Mouse (Mus musculus) lung, embryonic 16.5 days (tissue): ENCODE measurements around the gene Tbc1d2. TPM values are rescaled to one million over a fixed set of nuclear protein-coding genes. Genes with fewer than 3 reads are reported as not detected.
"Not testable (repeated sequence)": the region's sequence is repeated elsewhere in the genome, so short reads cannot be mapped to it uniquely, and the experiment has no call there.

ENCODE experiments used
- ATAC-seq: fragments of 200-750 bp; cut with Nextera tagmentation; 2 replicates; pipeline ENCODE4 v1.8.0; 2017; ENCODE audit warnings: low read depth, mild to moderate bottlenecking, moderate library complexity
- H3K27ac ChIP-seq: fragments of 300-500 bp; sonication (generic); 2 replicates; pipeline ENCODE4 v1.5.1; 2014; ENCODE audit warnings: mild to moderate bottlenecking, control low read depth, low read length
- H3K27me3 ChIP-seq: fragments of 300-500 bp; sonication (generic); 2 replicates; pipeline ENCODE4 v1.6.1; 2014; ENCODE audit warnings: low read depth, low read length, mixed read lengths; ENCODE audit not compliant: control insufficient read depth, insufficient read depth
- H3K36me3 ChIP-seq: fragments of 300-500 bp; sonication (generic); 2 replicates; pipeline ENCODE4 v1.6.1; 2014; ENCODE audit warnings: low read length; ENCODE audit not compliant: control insufficient read depth, insufficient read depth
- H3K4me1 ChIP-seq: fragments of 300-500 bp; sonication (generic); replicated peaks from 2 replicates; pipeline ENCODE4 v1.6.1; 2014; ENCODE audit warnings: low read length, mixed read lengths; ENCODE audit not compliant: control insufficient read depth, insufficient read depth
- H3K4me2 ChIP-seq: fragments of 300-500 bp; sonication (generic); 2 replicates; pipeline ENCODE4 v1.6.1; 2014; ENCODE audit warnings: low read depth, low read length, control low read depth
- H3K4me3 ChIP-seq: fragments of 300-500 bp; sonication (generic); 2 replicates; pipeline ENCODE4 v1.5.1; 2014; ENCODE audit warnings: mild to moderate bottlenecking, low read length, control low read depth
- H3K9ac ChIP-seq: fragments of 300-500 bp; sonication (generic); 2 replicates; pipeline ENCODE4 v1.6.1; 2014; ENCODE audit warnings: low read length, control low read depth
- H3K9me3 ChIP-seq: fragments of 300-500 bp; sonication (generic); 2 replicates; pipeline ENCODE4 v1.6.1; 2016; ENCODE audit warnings: low read length; ENCODE audit not compliant: control insufficient read depth
- WGBS: fragments of 180-500 bp; shearing (Covaris S2); extraction: QIAGEN DNeasy Blood & Tissue Kit; methylation state at CpG from one replicate; pipeline ENCODE4 v1.1.7; 2014; 5-methylcytosine and 5-hydroxymethylcytosine counted together
- polyA plus RNA-seq: library from polyadenylated mRNA; unstranded; fragments of >200 nt; fragmentation: Nextera tagmentation; extraction: Ambion mirVana; gene quantifications from 2 replicates; pipeline ENCODE4 v1.2.1, GENCODE M21; 2015

The Tbc1d2 gene
- polyA plus RNA-seq, 1 experiment from 2014 or later = 4.2 TPM

DNA sequence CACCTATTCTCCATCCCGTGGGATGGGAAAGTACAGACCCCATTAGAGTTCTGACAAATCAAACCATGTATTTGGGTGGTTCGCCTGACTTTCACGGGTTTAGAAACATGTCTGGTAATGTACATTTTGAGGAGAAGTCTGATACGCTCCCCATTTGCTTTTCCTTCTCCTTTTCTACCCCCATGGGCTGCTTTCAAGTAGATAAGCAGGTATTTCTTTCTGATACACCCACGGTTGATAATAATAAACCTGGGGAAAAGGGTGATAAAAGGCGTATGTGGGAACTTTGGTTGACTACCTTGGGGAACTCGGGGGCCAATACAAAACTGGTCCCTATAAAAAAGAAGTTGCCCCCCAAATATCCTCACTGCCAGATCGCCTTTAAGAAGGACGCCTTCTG lies 68.0 kb downstream of the Tbc1d2 start:
- H3K36me3 ChIP-seq, H3K4me2 ChIP-seq, H3K27ac ChIP-seq, H3K9ac ChIP-seq, H3K4me1 ChIP-seq, H3K27me3 ChIP-seq, H3K4me3 ChIP-seq, H3K9me3 ChIP-seq, ATAC-seq: not testable (repeated sequence)
- WGBS = 86% methylated on average over 9 of the region's 9 CpGs

DNA sequence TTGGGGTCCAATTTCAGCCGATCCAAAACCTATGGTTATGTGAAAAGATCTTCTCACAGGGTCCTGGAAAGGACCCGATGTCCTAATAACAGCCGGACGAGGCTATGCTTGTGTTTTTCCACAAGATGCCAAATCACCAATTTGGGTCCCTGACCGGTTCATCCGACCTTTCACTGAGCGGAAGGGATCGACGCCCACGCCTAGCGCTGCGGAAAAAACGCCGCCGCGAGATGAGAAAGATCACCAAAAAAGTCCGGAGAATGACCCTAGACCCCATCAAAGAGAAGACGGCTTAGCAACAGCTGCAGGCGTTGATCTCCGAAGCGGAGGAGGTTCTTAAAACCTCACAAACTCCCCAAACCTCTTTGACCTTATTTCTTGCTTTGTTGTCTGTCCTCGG lies 68.4 kb downstream of the Tbc1d2 start:
- H3K9ac ChIP-seq, ATAC-seq, H3K4me2 ChIP-seq, H3K9me3 ChIP-seq, H3K27me3 ChIP-seq, H3K36me3 ChIP-seq, H3K4me3 ChIP-seq, H3K27ac ChIP-seq, H3K4me1 ChIP-seq: not testable (repeated sequence)
- WGBS = 92% methylated on average over 22 of the region's 22 CpGs

DNA sequence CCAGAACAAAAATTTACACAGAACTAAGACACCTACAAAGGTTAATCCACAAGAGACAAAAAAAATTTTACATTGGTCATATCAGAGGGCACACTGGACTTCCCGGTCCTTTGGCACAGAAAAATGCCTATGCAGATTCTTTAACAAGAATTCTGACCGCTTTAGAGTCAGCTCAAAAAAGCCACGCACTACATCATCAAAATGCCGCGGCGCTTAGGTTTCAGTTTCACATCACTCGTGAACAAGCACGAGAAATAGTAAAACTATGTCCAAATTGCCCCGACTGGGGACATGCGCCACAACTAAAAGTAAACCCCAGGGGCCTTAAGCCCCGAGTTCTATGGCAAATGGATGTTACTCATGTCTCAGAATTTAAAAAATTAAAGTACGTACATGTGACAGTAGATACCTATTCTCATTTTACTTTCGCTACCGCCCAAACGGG lies 69.2 kb downstream of the Tbc1d2 start:
- not testable (repeated sequence) for H3K27me3 ChIP-seq, H3K4me3 ChIP-seq, H3K9ac ChIP-seq, H3K36me3 ChIP-seq, ATAC-seq, H3K9me3 ChIP-seq, H3K27ac ChIP-seq, H3K4me2 ChIP-seq, H3K4me1 ChIP-seq
- 91% methylated on average over 15 of the region's 15 CpGs for WGBS

DNA sequence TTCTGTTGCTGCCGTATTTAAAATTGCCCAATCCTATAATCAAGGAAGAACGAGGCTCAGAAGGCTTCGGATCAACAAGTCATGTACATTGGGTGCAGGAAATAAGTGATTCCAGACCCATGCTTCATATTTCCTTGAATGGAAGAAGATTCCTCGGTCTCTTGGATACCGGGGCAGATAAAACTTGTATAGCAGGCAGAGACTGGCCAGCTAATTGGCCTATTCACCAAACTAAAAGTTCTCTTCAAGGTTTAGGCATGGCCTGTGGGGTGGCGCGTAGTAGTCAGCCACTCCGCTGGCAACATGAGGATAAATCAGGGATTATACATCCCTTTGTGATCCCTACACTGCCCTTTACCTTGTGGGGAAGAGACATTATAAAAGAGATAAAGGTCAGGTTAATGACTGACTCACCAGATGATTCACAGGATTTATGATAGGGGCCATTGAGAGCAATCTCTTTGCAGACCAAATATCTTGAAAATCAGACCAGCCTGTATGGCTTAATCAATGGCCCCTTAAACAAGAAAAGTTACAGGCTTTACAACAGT lies 71.1 kb downstream of the Tbc1d2 start:
- not testable (repeated sequence) for H3K4me1 ChIP-seq, H3K9me3 ChIP-seq, H3K27ac ChIP-seq, H3K36me3 ChIP-seq, H3K4me3 ChIP-seq, H3K27me3 ChIP-seq, H3K4me2 ChIP-seq, ATAC-seq, H3K9ac ChIP-seq
- 89% methylated on average over 8 of the region's 8 CpGs for WGBS

DNA sequence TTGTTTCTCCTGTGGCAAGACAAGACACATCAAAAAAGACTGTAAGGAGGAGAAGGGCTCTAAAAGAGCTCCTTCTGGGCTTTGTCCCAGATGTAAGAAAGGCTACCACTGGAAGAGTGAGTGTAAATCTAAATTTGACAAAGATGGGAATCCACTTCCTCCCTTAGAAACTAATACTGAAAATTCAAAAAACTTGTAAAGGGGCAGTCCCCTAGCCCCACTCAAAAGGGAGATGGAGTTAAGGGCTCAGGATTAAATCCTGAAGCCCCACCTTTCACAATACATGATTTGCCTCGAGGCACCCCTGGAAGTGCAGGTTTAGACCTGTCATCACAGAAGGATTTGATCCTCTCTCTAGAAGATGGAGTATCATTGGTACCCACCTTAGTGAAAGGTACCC lies 71.8 kb downstream of the Tbc1d2 start:
- Histone ChIP-seq H3K27me3 (no peaks in the 10 kb centered on the region), H3K27ac (no peak overlapping the region), H3K4me1 (no peaks in the 10 kb centered on the region), H3K36me3 (no peaks in the 10 kb centered on the region), H3K9ac (no peak overlapping the region), H3K4me3 (no peak overlapping the region), H3K9me3 (peaks cover 10% of the 10 kb centered on the region), H3K4me2 (no peak overlapping the region)
- ATAC-seq = no peak
- 65% methylated on average over 1 of the region's 1 CpGs for WGBS

DNA sequence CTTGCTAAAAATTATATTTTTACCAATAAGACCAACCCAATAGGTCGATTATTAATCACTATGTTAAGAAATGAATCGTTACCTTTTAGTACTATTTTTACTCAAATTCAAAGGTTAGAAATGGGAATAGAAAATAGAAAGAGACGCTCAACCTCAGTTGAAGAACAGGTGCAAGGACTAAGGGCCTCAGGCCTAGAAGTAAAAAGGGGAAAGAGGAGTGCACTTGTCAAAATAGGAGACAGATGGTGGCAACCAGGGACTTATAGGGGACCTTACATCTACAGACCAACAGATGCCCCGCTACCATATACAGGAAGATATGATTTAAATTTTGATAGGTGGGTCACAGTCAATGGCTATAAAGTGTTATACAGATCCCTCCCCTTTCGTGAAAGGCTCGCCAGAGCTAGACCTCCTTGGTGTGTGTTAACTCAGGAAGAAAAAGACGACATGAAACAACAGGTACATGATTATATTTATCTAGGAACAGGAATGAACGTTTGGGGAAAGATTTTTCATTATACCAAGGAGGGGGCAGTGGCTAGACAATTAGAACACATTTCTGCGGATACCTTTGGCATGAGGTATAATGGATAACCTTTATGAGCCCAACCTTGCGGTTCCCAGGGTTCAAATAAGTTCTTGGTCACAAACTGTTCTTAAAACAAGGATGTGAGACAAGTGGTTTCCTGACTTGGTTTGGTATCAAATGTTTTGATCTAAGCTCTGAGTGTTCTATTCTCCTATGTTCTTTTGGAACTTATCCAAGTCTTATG lies 74.3 kb downstream of the Tbc1d2 start:
- not testable (repeated sequence) for H3K27ac ChIP-seq, ATAC-seq, H3K9me3 ChIP-seq, H3K36me3 ChIP-seq, H3K4me2 ChIP-seq, H3K27me3 ChIP-seq, H3K4me1 ChIP-seq, H3K4me3 ChIP-seq, H3K9ac ChIP-seq
- 85% methylated on average over 6 of the region's 10 CpGs for WGBS

DNA sequence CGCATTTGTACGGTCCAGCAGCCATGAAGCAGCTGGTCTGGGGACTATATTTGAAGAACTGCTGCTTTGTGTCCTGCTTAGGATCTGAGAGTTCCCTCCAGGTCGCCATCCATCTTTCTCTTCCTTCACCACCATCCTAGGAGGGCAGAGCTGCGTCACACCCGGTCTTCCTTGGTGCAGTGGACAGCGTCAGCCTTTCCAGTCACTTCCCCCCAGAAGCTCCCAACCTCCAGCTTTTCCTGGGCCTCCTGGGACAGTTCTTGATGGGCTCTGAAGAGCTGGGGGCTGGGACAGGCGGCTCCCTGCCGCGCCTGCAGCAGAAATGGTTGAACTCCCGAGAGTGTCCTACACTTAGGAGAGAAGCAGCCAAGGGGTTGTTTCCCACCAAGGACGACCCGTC lies 75.2 kb downstream of the Tbc1d2 start:
- no peaks in the 10 kb centered on the region for H3K4me1 ChIP-seq
- no peak overlapping the region for H3K27ac ChIP-seq
- no peak for ATAC-seq
- no peak overlapping the region for H3K4me2 ChIP-seq
- 54% methylated on average over 10 of the region's 12 CpGs for WGBS
- no peak overlapping the region for H3K4me3 ChIP-seq
- peaks cover 3% of the 10 kb centered on the region; the same call in 1 of the 2 replicates for H3K9me3 ChIP-seq
- H3K36me3 ChIP-seq = no peaks in the 10 kb centered on the region
- H3K9ac ChIP-seq = no peak overlapping the region
- H3K27me3 ChIP-seq = no peaks in the 10 kb centered on the region

DNA sequence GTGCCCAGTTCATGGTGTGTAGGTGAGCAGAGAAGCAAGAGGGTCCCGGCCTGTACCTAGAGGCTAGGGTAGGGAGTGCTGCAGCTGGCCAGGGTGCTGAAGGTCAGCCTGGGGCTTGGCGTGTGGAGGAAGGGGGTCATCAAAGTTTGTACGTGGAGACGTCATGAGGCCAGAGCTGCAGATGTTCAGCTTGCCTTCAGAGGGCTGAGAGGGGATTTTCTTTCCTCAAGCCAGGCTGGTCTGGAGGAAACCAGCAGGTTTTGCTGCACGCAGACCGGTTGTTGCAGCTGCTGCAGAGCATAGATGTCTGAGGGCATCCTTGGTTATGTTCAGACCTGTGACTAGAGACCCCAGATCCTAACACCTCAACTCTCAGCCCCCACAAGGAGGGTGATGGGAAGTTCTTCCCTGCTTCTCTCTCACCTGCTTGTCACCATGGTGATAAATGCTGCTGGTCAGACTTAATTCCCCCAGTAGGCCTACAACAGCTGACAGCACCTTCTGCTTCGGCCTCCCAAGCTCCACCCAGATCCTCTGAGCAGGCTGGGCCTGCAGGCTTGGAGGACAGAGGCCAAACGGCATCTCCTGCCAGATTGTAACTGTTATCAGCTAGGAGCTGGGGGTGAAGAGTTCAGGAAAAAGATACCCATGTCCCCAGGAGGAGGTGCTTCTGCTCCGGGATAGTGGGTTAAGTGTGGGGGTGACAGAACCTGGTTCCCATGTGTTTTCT lies 75.8 kb downstream of the Tbc1d2 start:
- no peaks in the 10 kb centered on the region for H3K27me3 ChIP-seq
- H3K9me3 ChIP-seq = peaks cover 3% of the 10 kb centered on the region; the same call in 1 of the 2 replicates
- no peak overlapping the region for H3K4me3 ChIP-seq
- no peaks in the 10 kb centered on the region for H3K36me3 ChIP-seq
- 28% methylated on average over 9 of the region's 9 CpGs for whole genome bisulfite sequencing
- H3K4me1 ChIP-seq = no peaks in the 10 kb centered on the region
- H3K9ac ChIP-seq = no peak overlapping the region
- no peak overlapping the region for H3K4me2 ChIP-seq
- H3K27ac ChIP-seq = no peak overlapping the region
- ATAC-seq = no peak

DNA sequence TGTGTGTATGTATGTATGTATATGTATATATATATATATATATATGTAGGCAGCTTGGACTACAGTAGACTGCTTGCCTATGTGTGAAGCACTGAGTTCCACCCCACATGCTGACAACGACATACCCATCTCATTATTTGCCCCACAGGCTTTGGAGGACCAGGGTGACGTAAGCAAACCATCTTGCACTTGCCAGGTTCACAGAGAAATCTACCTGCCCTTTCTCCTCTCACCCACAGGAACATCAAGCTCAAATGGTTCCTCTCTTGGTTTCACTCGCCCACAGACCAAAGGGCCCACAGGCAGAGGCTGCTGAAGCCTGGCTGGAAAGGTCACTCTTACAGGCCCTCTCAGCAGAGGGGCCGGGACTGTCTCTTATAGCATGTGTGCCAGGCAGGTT lies 77.4 kb downstream of the Tbc1d2 start:
- no peaks in the 10 kb centered on the region for H3K27me3 ChIP-seq

More for the DNA sequence above, 77.4 kb downstream of the Tbc1d2 start:
- Histone ChIP-seq H3K36me3 (no peaks in the 10 kb centered on the region), H3K9ac (no peak overlapping the region), H3K9me3 (no peaks in the 10 kb centered on the region), H3K4me1 (no peaks in the 10 kb centered on the region), H3K4me2 (no peak overlapping the region), H3K4me3 (no peak overlapping the region), H3K27ac (no peak overlapping the region)
- ATAC-seq = no peak
- WGBS = 63% methylated on average over 4 of the region's 4 CpGs
